Mouse (Mus musculus) MEL (cell line): ENCODE measurements around the gene Htr3b. TPM values are rescaled to one million over a fixed set of nuclear protein-coding genes. Genes with fewer than 3 reads are reported as not detected.
A peak's percentile ranks its signal among the peaks of the same experiment; 100 is the strongest.

Source experiments
- DNase-seq: peaks from one replicate; pipeline ENCODE4 v3.0.0; 2011; ENCODE audit warnings: low read depth, low spot score
- H3K27ac ChIP-seq: 2 replicates; pipeline ENCODE4 v1.5.1; 2012; ENCODE audit warnings: low read depth, mild to moderate bottlenecking, control low read depth, low read length, moderate library complexity; ENCODE audit not compliant: control insufficient read depth
- H3K27me3 ChIP-seq, 2 experiments: fragments of 150-350 bp in 1 of 2; sonication (generic) in 1 of 2; 2 replicates each; pipeline ENCODE4 v1.6.1; 2012; ENCODE audit warnings: low read length in 2 of 2, mild to moderate bottlenecking in 2 of 2, improper control_type of control experiment in 1 of 2, moderate library complexity in 1 of 2; ENCODE audit not compliant: insufficient read depth in 2 of 2, control insufficient read depth in 1 of 2
- H3K36me3 ChIP-seq, 2 experiments: 2 replicates each; pipeline ENCODE4 v1.6.1; 2012 to 2014; ENCODE audit warnings: low read length in 2 of 2, improper control_type of control experiment in 1 of 2, inconsistent platforms in 1 of 2, mild to moderate bottlenecking in 1 of 2; ENCODE audit not compliant: insufficient read depth in 2 of 2, control insufficient read depth in 1 of 2
- H3K4me1 ChIP-seq, 2 experiments: fragments of 150-350 bp in 1 of 2; sonication (generic) in 1 of 2; 2 replicates each; pipeline ENCODE4 v1.6.1; 2012; ENCODE audit warnings: low read length in 2 of 2, improper control_type of control experiment in 1 of 2, mild to moderate bottlenecking in 1 of 2; ENCODE audit not compliant: insufficient read depth in 2 of 2, control insufficient read depth in 1 of 2
- H3K4me3 ChIP-seq, 2 experiments: fragments of 150-350 bp in 1 of 2; sonication (generic) in 1 of 2; 2 replicates each; pipeline ENCODE4 v1.5.1; 2012; ENCODE audit warnings: low read depth in 2 of 2, low read length in 2 of 2, mild to moderate bottlenecking in 2 of 2, moderate library complexity in 2 of 2, control low read depth in 1 of 2, improper control_type of control experiment in 1 of 2; ENCODE audit not compliant: control insufficient read depth in 1 of 2, insufficient read depth in 1 of 2
- H3K79me2 ChIP-seq: 2 replicates; pipeline ENCODE4 v1.6.1; 2012; ENCODE audit warnings: mild to moderate bottlenecking, low read length, moderate library complexity; ENCODE audit not compliant: control insufficient read depth, poor library complexity, insufficient read depth
- H3K9ac ChIP-seq: 2 replicates; pipeline ENCODE4 v1.6.1; 2012; ENCODE audit warnings: low read depth, mild to moderate bottlenecking, control low read depth, low read length, moderate library complexity; ENCODE audit not compliant: control insufficient read depth, poor library complexity, severe bottlenecking
- H3K9me3 ChIP-seq: fragments of 150-350 bp; sonication (generic); replicated peaks from 2 replicates; pipeline ENCODE4 v1.6.1; 2012; ENCODE audit warnings: mild to moderate bottlenecking, low read length, improper control_type of control experiment, moderate library complexity; ENCODE audit not compliant: insufficient read depth
- BHLHE40 ChIP-seq: IDR thresholded peaks from 2 replicates; pipeline ENCODE4 v1.6.1; 2012; ENCODE audit warnings: low read depth, mild to moderate bottlenecking, inconsistent platforms, low read length, improper control_type of control experiment, borderline replicate concordance
- CHD1 ChIP-seq: IDR thresholded peaks from 2 replicates; pipeline ENCODE4 v1.6.1; 2012; ENCODE audit warnings: low read depth, mild to moderate bottlenecking, inconsistent platforms, low read length, improper control_type of control experiment
- CHD2 ChIP-seq: IDR thresholded peaks from 2 replicates; pipeline ENCODE4 v1.6.1; 2011; ENCODE audit warnings: low read length, improper control_type of control experiment
- CTCF ChIP-seq, 3 experiments: IDR thresholded peaks in 2 of 3; conservative IDR thresholded peaks in 1 of 3; 2 replicates each; pipeline ENCODE4 v1.5.1; 2011 to 2012; ENCODE audit warnings: low read length in 3 of 3, low read depth in 2 of 3, mild to moderate bottlenecking in 2 of 3, improper control_type of control experiment in 1 of 3, inconsistent platforms in 1 of 3, mixed read lengths in 1 of 3, moderate library complexity in 1 of 3; ENCODE audit not compliant: control insufficient read depth in 1 of 3, insufficient read depth in 1 of 3, poor library complexity in 1 of 3, severe bottlenecking in 1 of 3
- ELF1 ChIP-seq: IDR thresholded peaks from 2 replicates; pipeline ENCODE4 v1.6.1; 2014; ENCODE audit warnings: low read depth, mild to moderate bottlenecking, inconsistent platforms, low read length, improper control_type of control experiment, moderate library complexity
- ETS1 ChIP-seq: IDR thresholded peaks from 2 replicates; pipeline ENCODE4 v1.6.1; 2012; ENCODE audit warnings: low read depth, mild to moderate bottlenecking, inconsistent platforms, low read length, improper control_type of control experiment, moderate library complexity
- GABPA ChIP-seq: IDR thresholded peaks from 2 replicates; pipeline ENCODE4 v1.6.1; 2012; ENCODE audit warnings: low read depth, mild to moderate bottlenecking, inconsistent platforms, low read length, improper control_type of control experiment, moderate library complexity
- KAT2A ChIP-seq: conservative IDR thresholded peaks from 2 replicates; pipeline ENCODE4 v1.6.1; 2012; ENCODE audit warnings: low read depth, low read length, improper control_type of control experiment, inconsistent platforms
- MAFK ChIP-seq: IDR thresholded peaks from 2 replicates; pipeline ENCODE4 v1.6.1; 2011; ENCODE audit warnings: low read depth, mild to moderate bottlenecking, low read length, improper control_type of control experiment, borderline replicate concordance
- MAZ ChIP-seq: IDR thresholded peaks from 2 replicates; pipeline ENCODE4 v1.6.1; 2012; ENCODE audit warnings: low read depth, mild to moderate bottlenecking, inconsistent platforms, low read length, improper control_type of control experiment
- MXI1 ChIP-seq: IDR thresholded peaks from 2 replicates; pipeline ENCODE4 v1.6.1; 2011; ENCODE audit warnings: mild to moderate bottlenecking, low read depth, low read length, improper control_type of control experiment
- MYB ChIP-seq: IDR thresholded peaks from 2 replicates; pipeline ENCODE4 v1.6.1; 2011; ENCODE audit warnings: mild to moderate bottlenecking, low read depth, low read length, improper control_type of control experiment
- MYC ChIP-seq: IDR thresholded peaks from 2 replicates; pipeline ENCODE4 v1.6.1; 2011; ENCODE audit warnings: low read depth, mild to moderate bottlenecking, low read length, improper control_type of control experiment, moderate library complexity
- NELFE ChIP-seq: IDR thresholded peaks from 2 replicates; pipeline ENCODE4 v1.6.1; 2011; ENCODE audit warnings: low read depth, low read length, improper control_type of control experiment
- NRF1 ChIP-seq: IDR thresholded peaks from 2 replicates; pipeline ENCODE4 v1.6.1; 2014; ENCODE audit warnings: low read depth, mild to moderate bottlenecking, inconsistent platforms, low read length, improper control_type of control experiment, moderate library complexity; ENCODE audit not compliant: poor library complexity, insufficient read depth, severe bottlenecking
- POLR2A ChIP-seq, 2 experiments: IDR thresholded peaks; 2 replicates each; pipeline ENCODE4 v1.6.1; 2011 to 2012; ENCODE audit warnings: low read length in 2 of 2, mild to moderate bottlenecking in 2 of 2, control low read depth in 1 of 2, improper control_type of control experiment in 1 of 2, low read depth in 1 of 2, moderate library complexity in 1 of 2; ENCODE audit not compliant: control insufficient read depth in 1 of 2, insufficient read depth in 1 of 2, poor library complexity in 1 of 2
- POLR2AphosphoS5 ChIP-seq: IDR thresholded peaks from 2 replicates; pipeline ENCODE4 v1.6.1; 2012; ENCODE audit warnings: low read depth, borderline replicate concordance, mild to moderate bottlenecking, inconsistent platforms, low read length, moderate library complexity, mixed read lengths
- RAD21 ChIP-seq: IDR thresholded peaks from 2 replicates; pipeline ENCODE4 v1.6.1; 2011; ENCODE audit warnings: mild to moderate bottlenecking, low read depth, low read length, improper control_type of control experiment
- RCOR1 ChIP-seq: IDR thresholded peaks from 2 replicates; pipeline ENCODE4 v1.6.1; 2012; ENCODE audit warnings: low read depth, mild to moderate bottlenecking, inconsistent platforms, low read length, improper control_type of control experiment
- SIN3A ChIP-seq: IDR thresholded peaks from 2 replicates; pipeline ENCODE4 v1.6.1; 2012; ENCODE audit warnings: low read length, improper control_type of control experiment, inconsistent platforms
- SMC3 ChIP-seq: IDR thresholded peaks from 2 replicates; pipeline ENCODE4 v1.6.1; 2011; ENCODE audit warnings: low read depth, low read length, improper control_type of control experiment
- TAL1 ChIP-seq: IDR thresholded peaks from 2 replicates; pipeline ENCODE4 v1.6.1; 2012; ENCODE audit warnings: mild to moderate bottlenecking, inconsistent platforms, low read length, moderate library complexity, mixed read lengths
- UBTF ChIP-seq: IDR thresholded peaks from 2 replicates; pipeline ENCODE4 v1.6.1; 2012; ENCODE audit warnings: low read depth, mild to moderate bottlenecking, inconsistent platforms, low read length, improper control_type of control experiment, moderate library complexity, borderline replicate concordance; ENCODE audit not compliant: insufficient read depth
- USF2 ChIP-seq, 2 experiments: IDR thresholded peaks; 2 replicates each; pipeline ENCODE4 v1.6.1; 2011 to 2012; ENCODE audit warnings: improper control_type of control experiment in 2 of 2, low read length in 2 of 2, borderline replicate concordance in 1 of 2, inconsistent platforms in 1 of 2, low read depth in 1 of 2, mild to moderate bottlenecking in 1 of 2; ENCODE audit not compliant: insufficient read depth in 1 of 2
- ZMIZ1 ChIP-seq: IDR thresholded peaks from 2 replicates; pipeline ENCODE4 v1.6.1; 2012; ENCODE audit warnings: low read depth, mild to moderate bottlenecking, inconsistent platforms, low read length, improper control_type of control experiment, moderate library complexity
- ZNF384 ChIP-seq: IDR thresholded peaks from 2 replicates; pipeline ENCODE4 v1.6.1; 2012; ENCODE audit warnings: low read depth, mild to moderate bottlenecking, inconsistent platforms, low read length, improper control_type of control experiment
- polyA plus RNA-seq, 2 experiments: library from polyadenylated mRNA; stranded (reverse) in 1 of 2; unstranded in 1 of 2; fragments of >175 nt in 1 of 2; fragments of >200 nt in 1 of 2; gene quantifications; 2 replicates each; pipeline versions ENCODE4 v1.2.1 to v1.2.4; 2012; ENCODE audit warnings: low replicate concordance in 2 of 2, low read depth in 1 of 2; ENCODE audit not compliant: insufficient read length in 2 of 2, insufficient read depth in 1 of 2, missing spikeins in 1 of 2
- total RNA-seq: library from RNA; depleted of rRNA; stranded (reverse); fragments of 300-350 nt; gene quantifications from 2 replicates; pipeline ENCODE4 v1.2.3, GENCODE M21; 2012

Htr3b gene
- total and polyA plus RNA-seq, 3 experiments = not detected

GRCm38 (mm10) chr9:48903766-48904165 lies 61.0 kb downstream of the Htr3b start:
- H3K79me2 ChIP-seq = no peaks in the 10 kb centered on the region
- H3K27ac ChIP-seq = no peak overlapping the region
- no peak for TF ChIP-seq KAT2A
- no peak for TF ChIP-seq NRF1
- TF ChIP-seq GABPA = no peak
- no peak for TF ChIP-seq RCOR1
- no peak for TF ChIP-seq MXI1
- no peak for TF ChIP-seq ZNF384
- TF ChIP-seq UBTF = no peak
- TF ChIP-seq SIN3A = no peak
- TF ChIP-seq CHD1 = no peak
- no peak for TF ChIP-seq ELF1
- no peak for TF ChIP-seq CHD2
- no peak for TF ChIP-seq NELFE
- TF ChIP-seq MAZ = no peak
- TF ChIP-seq BHLHE40 = no peak
- no peak for TF ChIP-seq MYB
- TF ChIP-seq, all 39 proteins: peak for 0
- Histone ChIP-seq H3K4me3 (no peak overlapping the region), H3K4me1 (no peaks in the 10 kb centered on the region), H3K9me3 (no peaks in the 10 kb centered on the region), H3K27me3 (no peaks in the 10 kb centered on the region), H3K36me3 (no peaks in the 10 kb centered on the region), H3K9ac (no peak overlapping the region)
- no peak for DNase-seq

DNA sequence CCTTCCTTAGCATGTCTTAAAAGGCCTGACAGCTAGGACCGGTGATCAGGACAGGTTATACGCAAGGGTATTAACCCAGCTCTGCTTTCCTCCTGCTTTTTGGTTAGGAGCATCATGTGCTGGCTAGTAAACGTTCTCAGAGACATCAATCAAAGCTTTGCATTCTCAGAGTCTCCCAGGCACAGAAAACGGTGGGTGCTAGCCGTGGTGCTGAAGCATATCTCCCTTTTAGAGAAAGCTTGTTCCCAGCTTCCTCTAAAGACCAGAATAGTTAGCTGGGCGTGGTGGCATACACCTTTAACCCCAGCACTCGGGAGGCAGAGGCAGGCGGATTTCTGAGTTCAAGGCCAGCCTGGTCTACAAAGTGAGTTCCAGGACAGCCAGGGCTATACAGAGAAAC lies 66.2 kb downstream of the Htr3b start:
- H3K36me3 ChIP-seq = no peaks in the 10 kb centered on the region
- no peaks in the 10 kb centered on the region for H3K79me2 ChIP-seq
- H3K9ac ChIP-seq = no peak overlapping the region
- H3K4me1 ChIP-seq = no peaks in the 10 kb centered on the region
- H3K9me3 ChIP-seq = no peaks in the 10 kb centered on the region
- TF ChIP-seq SMC3 = no peak
- TF ChIP-seq MYC = no peak
- no peak for TF ChIP-seq CHD2
- TF ChIP-seq RAD21 = no peak
- no peak for TF ChIP-seq SIN3A
- no peak for TF ChIP-seq CHD1
- TF ChIP-seq MXI1 = no peak
- no peak for TF ChIP-seq NRF1
- no peak for TF ChIP-seq USF2 (IDR thresholded peaks at IDR 0.05; ENCODE audit: borderline replicate concordance in 1 of 2, insufficient read depth in 1 of 2, low read depth in 1 of 2, low read length in 2 of 2)
- no peak for TF ChIP-seq TAL1
- no peak for TF ChIP-seq POLR2AphosphoS5
- TF ChIP-seq POLR2A (IDR thresholded peaks at IDR 0.05; ENCODE audit: control insufficient read depth in 1 of 2, insufficient read depth in 1 of 2, low read depth in 1 of 2, low read length in 2 of 2, poor library complexity in 1 of 2) = no peak
- TF ChIP-seq CTCF (IDR thresholded peaks at IDR 0.05 in 2 of 3, conservative IDR thresholded peaks at IDR 0.05 in 1 of 3; ENCODE audit: control insufficient read depth in 1 of 3, insufficient read depth in 1 of 3, low read depth in 2 of 3, low read length in 3 of 3, poor library complexity in 1 of 3, severe bottlenecking in 1 of 3) = no peak
- TF ChIP-seq ZMIZ1 = no peak
- TF ChIP-seq MAFK = no peak
- no peak for TF ChIP-seq ETS1
- TF ChIP-seq UBTF = no peak
- no peak overlapping the region for H3K27ac ChIP-seq
- no peak overlapping the region for H3K4me3 ChIP-seq
- no peaks in the 10 kb centered on the region for H3K27me3 ChIP-seq
- DNase-seq = peak; percentile 58
